Mouse (Mus musculus): Measurements from ENCODE around the gene B4galnt2.

The B4galnt2 gene

GRCm38 (mm10) chr11:95826317-95827167 lies 88.1 kb downstream of the B4galnt2 start:
- DNase-seq (ENCODE audit: low spot score): no peak

GRCm38 (mm10) chr11:95825625-95826024 lies 89.1 kb downstream of the B4galnt2 start:
- DNase-seq (ENCODE audit: low spot score): no peak

GRCm38 (mm10) chr11:95824877-95825243 lies 89.8 kb downstream of the B4galnt2 start:
- DNase-seq (ENCODE audit: low spot score): no peak

- peak; percentile 92 for DNase-seq (ENCODE audit: low spot score)
Observed at GRCm38 (mm10) chr11:95824071-95824876, 90.4 kb downstream of the B4galnt2 start, which contains the start of gene Phospho1. Gene Phospho1, plus strand, starts transcription at chr11:95824499.

DNA sequence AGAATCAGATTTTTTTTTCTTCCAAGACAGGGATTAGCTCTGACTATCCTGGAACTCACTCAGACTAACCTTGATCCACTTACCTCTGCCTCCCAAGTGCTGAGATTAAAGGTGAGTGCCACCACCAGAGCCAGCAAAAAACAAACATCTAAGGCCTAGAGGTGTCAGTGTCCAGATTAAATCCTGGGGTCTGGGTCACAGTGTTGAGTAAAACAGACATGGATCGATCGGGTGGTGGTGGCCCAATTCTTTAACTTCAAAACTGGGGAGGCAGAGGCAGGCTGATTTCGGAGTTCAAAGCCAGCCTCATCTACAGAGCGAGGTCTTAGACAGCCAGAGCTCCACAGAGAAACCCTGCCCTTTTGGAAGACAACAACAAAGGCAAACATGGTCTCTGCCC lies 92.3 kb downstream of the B4galnt2 start:
- no peak for DNase-seq (ENCODE audit: low spot score)

DNA sequence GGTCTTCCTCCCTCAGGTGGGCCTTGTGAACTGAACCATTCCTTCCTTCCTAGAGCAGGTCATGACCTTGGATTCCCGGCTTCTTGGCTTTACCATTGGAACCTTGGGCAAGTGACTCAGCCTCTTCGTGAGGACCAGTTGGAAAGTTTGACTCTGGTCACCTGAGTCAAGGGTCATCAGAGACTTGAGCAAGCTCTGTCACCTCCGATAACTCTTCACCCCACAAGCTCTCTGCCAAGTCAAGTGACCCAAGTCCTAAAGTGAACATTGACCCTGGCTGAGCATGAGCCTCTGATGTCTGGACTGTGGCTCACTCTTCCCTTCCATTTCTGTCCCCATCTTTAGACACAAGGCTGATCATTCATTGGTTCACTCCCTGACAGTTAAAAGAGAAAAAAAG lies 93.2 kb downstream of the B4galnt2 start:
- no peak for DNase-seq (ENCODE audit: low spot score)

DNA sequence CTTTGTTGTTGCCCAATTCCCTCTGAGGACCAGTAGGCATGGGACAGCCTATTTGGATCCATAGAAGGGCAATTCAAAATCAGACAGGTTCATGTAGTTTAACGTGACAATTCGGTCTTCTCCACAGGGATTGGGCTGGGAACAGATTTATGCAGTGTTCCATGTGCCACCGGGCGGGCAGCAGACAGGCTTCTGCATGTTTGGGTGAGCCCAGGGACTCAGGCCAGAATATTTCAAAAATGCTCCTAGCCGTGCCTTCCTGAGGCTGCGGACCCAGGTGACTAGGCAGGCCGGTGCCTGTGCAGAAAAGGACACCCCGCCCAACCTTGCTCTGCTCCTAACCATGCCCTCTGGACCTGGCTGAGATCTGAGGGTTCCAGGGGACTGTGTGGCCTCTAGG lies 95.6 kb downstream of the B4galnt2 start:
- DNase-seq (ENCODE audit: low spot score): no peak

All from embryo, embryonic 10 days (tissue).